In genomic region chr8:110703460-110704061, GRCm38 (mm10) we compare ENCODE assay signal across 11 mouse cellular contexts. TPM values are rescaled to one million over a fixed set of nuclear protein-coding genes. Genes with fewer than 3 reads are reported as not detected.
DNase-seq lines count a peak whose midpoint lies in the region; ATAC-seq and TF ChIP-seq lines count a peak whose summit lies in the region.
"Had no signal": no experiment of that assay in that cellular context is flagged by ENCODE, and none has a peak within 500 bp of the region (broad histone marks: within the 10 kb centered on the region; RNA-seq: fewer than 3 reads in every experiment).

No protein-coding gene starts in this region.

- TF ChIP-seq CTCF in forebrain, postnatal 0 days (IDR thresholded peaks at IDR 0.05; ENCODE audit: low read depth), result no peak

- H3K4me2 ChIP-seq in forebrain, postnatal 0 days (ENCODE audit: low read depth), result no peak overlapping the region
- no peak overlapping the region for H3K4me2 ChIP-seq in forebrain, embryonic 14.5 days (ENCODE audit: low read length)
- no peak overlapping the region for H3K4me2 ChIP-seq in lung, embryonic 15.5 days
- H3K4me2 ChIP-seq in hindbrain, embryonic 14.5 days (replicated peaks), result no peak overlapping the region
- no peak overlapping the region for H3K4me2 ChIP-seq in stomach, embryonic 15.5 days
- no peak overlapping the region for H3K4me2 ChIP-seq in forebrain, embryonic 12.5 days

- DNase-seq in forebrain, postnatal 0 days, result no peak
- DNase-seq in forebrain, embryonic 14.5 days (ENCODE audit: low spot score), result no peak
- DNase-seq in lung, postnatal 14 days, result no peak
- no peak for DNase-seq in hindbrain, embryonic 14.5 days (ENCODE audit: low spot score)
- no peak for DNase-seq in lung, postnatal 4 days
- DNase-seq: kidney, adult 18-20 months; lung, adult 18-20 months; thymus, postnatal 25 days had no signal

- 0 out of 2 replicates have a peak, but pooled peaks cover 5% of the 10 kb centered on the region for H3K36me3 ChIP-seq in forebrain, postnatal 0 days (ENCODE audit: insufficient read depth)
- H3K36me3 ChIP-seq in forebrain, embryonic 14.5 days (ENCODE audit: control insufficient read depth, insufficient read depth, low read length), result 0 out of 2 replicates have a peak, but pooled peaks cover 4% of the 10 kb centered on the region
- H3K36me3 ChIP-seq in lung, embryonic 15.5 days, result no peaks in the 10 kb centered on the region
- no peaks in the 10 kb centered on the region for H3K36me3 ChIP-seq in hindbrain, embryonic 14.5 days (replicated peaks; ENCODE audit: control insufficient read depth, insufficient read depth)
- H3K36me3 ChIP-seq in stomach, embryonic 15.5 days, result no peaks in the 10 kb centered on the region
- peaks cover 10% of the 10 kb centered on the region; the same call in 1 of the 2 replicates for H3K36me3 ChIP-seq in forebrain, embryonic 12.5 days (replicated peaks)

- H3K27ac ChIP-seq in forebrain, postnatal 0 days (ENCODE audit: low read depth, low read length), result peak overlapping the region; percentile 50; the same call in 1 of the 2 replicates
- H3K27ac ChIP-seq in forebrain, embryonic 14.5 days (ENCODE audit: low read depth, low read length), result no peak overlapping the region
- H3K27ac ChIP-seq in lung, embryonic 15.5 days, result peak overlapping the region; percentile 85
- H3K27ac ChIP-seq in hindbrain, embryonic 14.5 days, result peak overlapping the region; percentile 23
- peak overlapping the region; percentile 85 for H3K27ac ChIP-seq in stomach, embryonic 15.5 days
- no peak overlapping the region for H3K27ac ChIP-seq in forebrain, embryonic 12.5 days

- H3K9ac ChIP-seq in forebrain, postnatal 0 days, result no peak overlapping the region; the same call in 1 of the 2 replicates
- H3K9ac ChIP-seq in forebrain, embryonic 14.5 days (ENCODE audit: low read length), result no peak overlapping the region
- H3K9ac ChIP-seq in lung, embryonic 15.5 days, result no peak overlapping the region
- H3K9ac ChIP-seq in hindbrain, embryonic 14.5 days, result no peak overlapping the region
- no peak overlapping the region for H3K9ac ChIP-seq in stomach, embryonic 15.5 days
- H3K9ac ChIP-seq in forebrain, embryonic 12.5 days, result no peak overlapping the region

- no peak for ATAC-seq in forebrain, postnatal 0 days
- ATAC-seq in forebrain, embryonic 14.5 days, result no peak
- no peak for ATAC-seq in lung, embryonic 15.5 days (ENCODE audit: borderline replicate concordance, extremely low read depth, low FRiP score, low TSS enrichment)
- ATAC-seq in hindbrain, embryonic 14.5 days (ENCODE audit: low FRiP score), result no peak
- ATAC-seq in stomach, embryonic 15.5 days (ENCODE audit: insufficient read depth, low FRiP score, low read depth), result no peak
- no peak for ATAC-seq in forebrain, embryonic 12.5 days (ENCODE audit: low FRiP score)

- no peaks in the 10 kb centered on the region for H3K27me3 ChIP-seq in forebrain, postnatal 0 days (ENCODE audit: insufficient read depth, low read length)
- no peaks in the 10 kb centered on the region for H3K27me3 ChIP-seq in forebrain, embryonic 14.5 days (replicated peaks; ENCODE audit: control insufficient read depth, insufficient read depth, low read length)
- H3K27me3 ChIP-seq in lung, embryonic 15.5 days, result no peaks in the 10 kb centered on the region
- H3K27me3 ChIP-seq in hindbrain, embryonic 14.5 days (ENCODE audit: control insufficient read depth, insufficient read depth, low read length), result no peaks in the 10 kb centered on the region
- no peaks in the 10 kb centered on the region for H3K27me3 ChIP-seq in stomach, embryonic 15.5 days (replicated peaks)
- H3K27me3 ChIP-seq in forebrain, embryonic 12.5 days, result no peaks in the 10 kb centered on the region

- WGBS in forebrain, postnatal 0 days, result 83% methylated on average over 9 of the region's 9 CpGs
- WGBS in forebrain, embryonic 14.5 days, result 92% methylated on average over 9 of the region's 9 CpGs
- WGBS in lung, embryonic 15.5 days, result 59% methylated on average over 9 of the region's 9 CpGs
- 86% methylated on average over 9 of the region's 9 CpGs for WGBS in hindbrain, embryonic 14.5 days
- 63% methylated on average over 9 of the region's 9 CpGs for WGBS in stomach, embryonic 15.5 days
- WGBS in forebrain, embryonic 12.5 days, result 89% methylated on average over 9 of the region's 9 CpGs

- no peaks in the 10 kb centered on the region for H3K4me1 ChIP-seq in forebrain, postnatal 0 days (ENCODE audit: insufficient read depth)
- H3K4me1 ChIP-seq in forebrain, embryonic 14.5 days (ENCODE audit: control insufficient read depth, insufficient read depth, low read length), result no peaks in the 10 kb centered on the region
- H3K4me1 ChIP-seq in lung, embryonic 15.5 days, result peaks cover 59% of the 10 kb centered on the region
- H3K4me1 ChIP-seq in hindbrain, embryonic 14.5 days (replicated peaks; ENCODE audit: control insufficient read depth, insufficient read depth, low read length), result peaks cover 21% of the 10 kb centered on the region; the same call in 1 of the 2 replicates
- H3K4me1 ChIP-seq in stomach, embryonic 15.5 days, result peaks cover 23% of the 10 kb centered on the region
- H3K4me1 ChIP-seq in forebrain, embryonic 12.5 days, result 0 out of 2 replicates have a peak, but pooled peaks cover 7% of the 10 kb centered on the region

- H3K9me3 ChIP-seq in forebrain, postnatal 0 days (ENCODE audit: low read length), result no peaks in the 10 kb centered on the region
- no peaks in the 10 kb centered on the region for H3K9me3 ChIP-seq in forebrain, embryonic 14.5 days (replicated peaks; ENCODE audit: control insufficient read depth, low read length)
- H3K9me3 ChIP-seq in lung, embryonic 15.5 days, result no peaks in the 10 kb centered on the region
- H3K9me3 ChIP-seq in hindbrain, embryonic 14.5 days (ENCODE audit: control insufficient read depth, low read length), result no peaks in the 10 kb centered on the region
- H3K9me3 ChIP-seq in stomach, embryonic 15.5 days, result no peaks in the 10 kb centered on the region
- H3K9me3 ChIP-seq in forebrain, embryonic 12.5 days, result no peaks in the 10 kb centered on the region

- H3K4me3 ChIP-seq in forebrain, postnatal 0 days (ENCODE audit: low read depth, low read length), result no peak overlapping the region
- H3K4me3 ChIP-seq in forebrain, embryonic 14.5 days (ENCODE audit: low read depth, low read length), result no peak overlapping the region
- no peak overlapping the region for H3K4me3 ChIP-seq in lung, embryonic 15.5 days
- no peak overlapping the region for H3K4me3 ChIP-seq in hindbrain, embryonic 14.5 days (replicated peaks; ENCODE audit: low read length)
- H3K4me3 ChIP-seq in stomach, embryonic 15.5 days (replicated peaks), result no peak overlapping the region
- no peak overlapping the region for H3K4me3 ChIP-seq in forebrain, embryonic 12.5 days (replicated peaks)

RNA-seq across cellular contexts. Expression of gene Mtss1l, which starts 17.7 kb away (rescaled TPM):
- 55.2 and 71.1 TPM in 2 replicates for total RNA-seq in forebrain, postnatal 0 days (2014; rRNA removed)
- 42.2 and 49.0 TPM in 2 replicates for polyA plus RNA-seq in forebrain, postnatal 0 days (2015; fragmentation: Nextera tagmentation; extraction: Ambion mirVana)
- 16.5 and 20.1 TPM in 2 replicates for polyA plus RNA-seq in forebrain, embryonic 14.5 days (2014; fragmentation: Nextera tagmentation; extraction: Ambion mirVana)
- 23.0 and 27.9 TPM in 2 replicates for polyA plus RNA-seq in lung, embryonic 15.5 days (2015; fragmentation: Nextera tagmentation; extraction: Ambion mirVana)
- polyA plus RNA-seq in hindbrain, embryonic 14.5 days (2014; fragmentation: Nextera tagmentation; extraction: Ambion mirVana), result 32.9 and 36.3 TPM in 2 replicates
- polyA plus RNA-seq in stomach, embryonic 15.5 days (2015; fragmentation: Nextera tagmentation; extraction: Ambion mirVana), result 15.9 and 16.2 TPM in 2 replicates
- 8.9 and 10.0 TPM in 2 replicates for polyA plus RNA-seq in forebrain, embryonic 12.5 days (2016; fragmentation: Nextera tagmentation; extraction: Ambion mirVana)

Comparison
In these comparisons a context has a peak if more than half of its experiments do, and no peak if none do; other contexts are left out.
1. H3K27ac ChIP-seq: peak in forebrain, postnatal 0 days (single experiment), lung, embryonic 15.5 days (single experiment), hindbrain, embryonic 14.5 days (single experiment) and stomach, embryonic 15.5 days (single experiment); none in forebrain, embryonic 14.5 days (single experiment) and forebrain, embryonic 12.5 days (single experiment).